Mouse (Mus musculus) ES-E14 (cell line): ENCODE results near the gene H2-T22. TPM values are rescaled to one million over a fixed set of nuclear protein-coding genes. Genes with fewer than 3 reads are reported as not detected.

Source experiments
- DNase-seq: peaks from one replicate; pipeline ENCODE4 v3.0.0-alpha.2; 2013; ENCODE audit warnings: low read depth, low spot score
- H3K27ac ChIP-seq: 2 replicates; pipeline ENCODE4 v1.5.1; 2012; ENCODE audit warnings: low read depth, mild to moderate bottlenecking, low read length, moderate library complexity, mixed read lengths; ENCODE audit not compliant: poor library complexity, insufficient read depth, severe bottlenecking
- H3K36me3 ChIP-seq: 2 replicates; pipeline ENCODE4 v1.6.1; 2012; ENCODE audit warnings: mild to moderate bottlenecking, low read length, moderate library complexity, mixed read lengths; ENCODE audit not compliant: control insufficient read depth, poor library complexity, insufficient read depth, severe bottlenecking
- H3K4me1 ChIP-seq, 2 experiments: fragments of 150-350 bp in 1 of 2; sonication (generic) in 1 of 2; 2 replicates each; pipeline ENCODE4 v1.6.1; 2012; ENCODE audit warnings: low read length in 2 of 2, mild to moderate bottlenecking in 1 of 2, mixed read lengths in 1 of 2; ENCODE audit not compliant: control insufficient read depth in 2 of 2, insufficient read depth in 2 of 2, poor library complexity in 1 of 2
- H3K4me3 ChIP-seq, 2 experiments: fragments of 150-350 bp in 1 of 2; sonication (generic) in 1 of 2; 2 replicates each; pipeline ENCODE4 v1.5.1; 2012; ENCODE audit warnings: low read length in 2 of 2, low read depth in 1 of 2, mild to moderate bottlenecking in 1 of 2, mixed read lengths in 1 of 2; ENCODE audit not compliant: insufficient read depth in 1 of 2, poor library complexity in 1 of 2, severe bottlenecking in 1 of 2
- H3K9ac ChIP-seq: 2 replicates; pipeline ENCODE4 v1.6.1; 2012; ENCODE audit warnings: low read depth, mild to moderate bottlenecking, low read length, mixed read lengths; ENCODE audit not compliant: poor library complexity, insufficient read depth, severe bottlenecking
- H3K9me3 ChIP-seq: fragments of 150-350 bp; sonication (generic); 2 replicates; pipeline ENCODE4 v1.6.1; 2012; ENCODE audit warnings: low read depth, mild to moderate bottlenecking, low read length; ENCODE audit not compliant: control insufficient read depth, insufficient read depth
- CHD2 ChIP-seq: IDR thresholded peaks from 2 replicates; pipeline ENCODE4 v1.6.1; 2014; ENCODE audit warnings: mild to moderate bottlenecking, low read depth, low read length, inconsistent platforms
- HCFC1 ChIP-seq: IDR thresholded peaks from 2 replicates; pipeline ENCODE4 v1.6.1; 2012; ENCODE audit warnings: low read length, inconsistent platforms, borderline replicate concordance; ENCODE audit not compliant: insufficient read depth
- MAFK ChIP-seq: IDR thresholded peaks from 2 replicates; pipeline ENCODE4 v1.6.1; 2014; ENCODE audit warnings: mild to moderate bottlenecking, low read depth, low read length, inconsistent platforms; ENCODE audit not compliant: insufficient read depth
- ZC3H11A ChIP-seq: IDR thresholded peaks from 2 replicates; pipeline ENCODE4 v1.6.1; 2012; ENCODE audit warnings: low read depth, mild to moderate bottlenecking, inconsistent platforms, low read length, borderline replicate concordance
- ZNF384 ChIP-seq: IDR thresholded peaks from 2 replicates; pipeline ENCODE4 v1.6.1; 2012; ENCODE audit warnings: low read depth, low read length, inconsistent platforms
- in situ Hi-C, 2 experiments: fragments of 600-800 bp; cut with MboI; formaldehyde crosslinking; loops; one replicate each; pipeline ENCODE4 v1.15.1; 2025; ENCODE audit warnings: low sequenced_read_pairs in 2 of 2, inconsistent platforms in 1 of 2; ENCODE audit not compliant: unreplicated experiment in 2 of 2
- total RNA-seq: library from RNA; depleted of rRNA; stranded (reverse); fragments of 300-350 nt; gene quantifications from 2 replicates; pipeline ENCODE4 v1.2.3, GENCODE M21; 2012

Gene H2-T22
- total RNA-seq, 1 experiment, result 5.8 TPM

DNA sequence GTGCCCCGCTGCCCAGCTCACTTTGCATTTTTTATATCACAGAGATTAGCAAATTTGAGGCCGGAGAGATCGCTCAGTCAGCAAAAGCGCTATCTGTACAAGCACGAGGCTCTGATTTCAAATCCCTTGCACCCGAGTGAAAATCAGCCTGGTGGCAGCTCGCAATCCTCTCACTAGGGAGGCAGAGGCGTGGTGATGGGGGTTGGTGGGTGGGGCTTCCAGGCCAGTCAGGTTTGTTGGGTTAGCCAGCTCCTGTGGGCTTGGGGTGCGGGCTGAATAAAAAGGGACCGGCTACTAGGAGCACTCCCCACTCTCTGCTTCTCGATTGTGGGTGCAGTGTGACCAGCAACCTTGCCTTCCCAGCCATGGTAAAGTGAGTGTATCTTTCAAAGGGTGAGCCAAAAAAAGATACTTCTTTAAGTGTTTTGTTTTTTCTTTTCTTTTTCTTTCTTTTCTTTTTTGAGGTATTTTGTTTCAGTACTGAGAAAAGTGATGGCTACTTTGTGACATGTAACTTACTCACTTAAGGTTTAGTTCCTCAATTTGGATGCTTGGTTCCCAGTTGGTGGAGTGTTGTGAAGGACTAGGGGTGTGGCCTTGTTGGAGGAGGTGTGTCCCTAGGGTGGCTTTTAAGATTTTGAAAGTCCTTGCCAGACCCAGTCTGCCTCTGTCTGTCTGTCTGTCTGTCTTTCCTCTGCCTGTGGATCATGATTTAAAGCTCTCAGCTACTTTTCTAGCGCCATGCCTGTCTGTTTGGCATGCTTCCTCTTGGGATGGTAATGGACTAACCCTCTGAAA is 44.6 kb downstream of the H2-T22 start:
- no peak for DNase-seq
- H3K4me3 ChIP-seq, result peak overlapping the region in 1 of 2 experiments; percentile 28; a peak in 1 of 4 replicates
- no peak overlapping the region for H3K9ac ChIP-seq
- no peaks in the 10 kb centered on the region for H3K36me3 ChIP-seq
- no peak overlapping the region for H3K27ac ChIP-seq
- TF ChIP-seq CHD2, result no peak
- TF ChIP-seq HCFC1, result no peak
- no peak for TF ChIP-seq MAFK
- TF ChIP-seq ZC3H11A, result no peak
- no peak for TF ChIP-seq ZNF384
- H3K9me3 ChIP-seq, result no peaks in the 10 kb centered on the region
- H3K4me1 ChIP-seq, result peaks cover 5 to 12% of the 10 kb centered on the region in 2 experiments
- in situ Hi-C loops, result loop anchor here (10.0 to 25.0 kb wide), 2 partner anchors 114 to 117 kb away; partner anchors contain the start of gene Gm19684 (in 1 of the 2)

DNA sequence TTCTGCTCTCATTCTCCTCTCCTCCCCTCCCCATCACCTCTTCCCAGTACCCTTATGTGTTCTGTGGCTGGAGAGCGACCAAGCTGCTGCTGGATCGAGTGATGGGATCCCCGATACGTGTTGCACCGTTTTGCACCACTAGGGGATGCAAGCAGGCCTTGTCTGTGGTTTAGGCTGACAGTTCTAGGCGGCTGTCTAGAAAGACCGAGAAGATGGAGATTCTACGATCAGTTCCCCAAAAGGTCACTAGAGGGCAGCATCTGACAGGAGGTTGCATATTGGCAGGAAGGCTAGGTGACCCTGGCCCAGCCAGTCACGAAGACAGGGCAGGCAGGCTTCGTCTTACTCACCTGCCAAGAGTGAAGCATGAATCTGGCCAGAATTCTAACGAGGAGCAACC is 45.6 kb downstream of the H2-T22 start:
- Histone ChIP-seq H3K9me3 (no peaks in the 10 kb centered on the region), H3K36me3 (no peaks in the 10 kb centered on the region), H3K27ac (no peak overlapping the region), H3K9ac (no peak overlapping the region), H3K4me3 (no peak overlapping the region), H3K4me1 (peaks cover 5 to 13% of the 10 kb centered on the region in 2 experiments)
- peak; percentile 100 for DNase-seq
- TF ChIP-seq ZC3H11A, result peak; percentile 68; the same call in 1 of the 2 replicates
- TF ChIP-seq ZNF384, result 0 out of 2 replicates have a peak, but pooled peaks have one; percentile 42
- TF ChIP-seq HCFC1, result peak; percentile 61; the same call in 1 of the 2 replicates
- no peak for TF ChIP-seq CHD2
- no peak for TF ChIP-seq MAFK
- in situ Hi-C loops, result loop anchor here (10.0 to 25.0 kb wide), 2 partner anchors 115 to 118 kb away; partner anchors contain the start of gene Gm19684 (in 1 of the 2)

DNA sequence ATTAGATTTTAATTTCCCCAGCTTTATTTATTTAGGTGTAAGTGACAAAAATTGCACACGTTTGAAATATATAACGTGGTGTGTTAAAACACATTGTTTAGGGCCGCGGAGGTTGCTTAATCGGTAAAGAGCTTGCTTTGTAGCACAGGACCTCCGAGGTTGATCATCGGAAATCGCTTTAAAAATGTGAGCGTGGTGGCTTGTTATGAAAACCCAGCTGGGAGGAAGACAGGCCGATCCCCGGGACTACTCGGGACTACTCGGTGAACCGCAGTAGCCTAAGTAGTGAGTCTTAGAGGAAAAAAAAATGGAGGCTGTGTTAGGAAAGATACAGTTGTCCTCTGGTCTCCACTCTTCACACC is 47.7 kb downstream of the H2-T22 start:
- Histone ChIP-seq H3K9me3 (no peaks in the 10 kb centered on the region), H3K36me3 (no peaks in the 10 kb centered on the region), H3K4me3 (peak overlapping the region; percentile 74 to 93), H3K9ac (peak overlapping the region; percentile 77), H3K4me1 (peaks cover 5 to 8% of the 10 kb centered on the region in 2 experiments), H3K27ac (no peak overlapping the region)
- DNase-seq, result no peak
- TF ChIP-seq ZNF384, result no peak
- no peak for TF ChIP-seq HCFC1
- no peak for TF ChIP-seq CHD2
- no peak for TF ChIP-seq ZC3H11A
- TF ChIP-seq MAFK, result no peak
- in situ Hi-C loops, result loop anchor here (10.0 to 25.0 kb wide), 2 partner anchors 117 to 120 kb away; partner anchors contain the start of gene Gm19684 (in 1 of the 2)

DNA sequence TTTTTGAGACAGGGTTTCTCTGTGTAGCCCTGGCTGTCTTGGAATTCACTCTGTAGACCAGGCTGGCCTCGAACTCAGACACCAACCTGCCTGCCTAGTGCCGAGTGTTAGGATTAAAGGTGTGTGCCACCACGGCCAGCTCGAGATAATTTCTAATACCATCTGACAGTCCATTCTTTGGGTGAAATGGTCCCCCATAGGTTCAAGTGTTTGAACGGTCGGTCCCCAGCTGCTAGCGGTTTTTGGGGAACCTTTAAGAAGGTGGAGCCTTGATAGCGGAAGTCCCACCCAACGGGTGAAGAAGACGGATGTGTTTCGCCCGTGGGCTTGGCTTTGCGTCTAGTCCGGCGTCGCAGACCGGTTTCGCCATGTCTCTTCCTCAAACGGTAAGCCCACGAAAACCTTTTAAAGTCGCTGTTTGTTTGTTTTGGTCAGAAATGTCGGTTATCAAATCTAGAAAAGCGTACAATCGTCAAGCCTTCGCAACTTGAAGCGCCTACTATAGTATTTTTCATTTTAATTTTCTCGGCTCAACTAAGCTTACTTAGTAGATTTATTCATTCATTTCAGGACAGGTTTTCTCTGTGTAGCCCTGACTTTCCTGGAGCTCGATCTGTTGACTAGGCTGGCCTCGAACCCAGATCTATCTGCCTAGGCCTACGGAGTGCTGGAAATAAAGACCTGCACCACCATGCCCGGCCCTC is 48.2 kb downstream of the H2-T22 start:
- no peak for DNase-seq
- peak overlapping the region; percentile 77 for H3K9ac ChIP-seq
- no peak overlapping the region for H3K27ac ChIP-seq
- no peak for TF ChIP-seq ZC3H11A
- no peak for TF ChIP-seq CHD2
- TF ChIP-seq HCFC1, result no peak
- no peak for TF ChIP-seq ZNF384
- TF ChIP-seq MAFK, result no peak
- in situ Hi-C loops, result loop anchor here (10.0 to 25.0 kb wide), 2 partner anchors 118 to 120 kb away; partner anchors contain the start of gene Gm19684 (in 1 of the 2)
- H3K4me3 ChIP-seq, result peak overlapping the region; percentile 74 to 93
- no peaks in the 10 kb centered on the region for H3K9me3 ChIP-seq
- peaks cover 5 to 8% of the 10 kb centered on the region in 2 experiments for H3K4me1 ChIP-seq
- no peaks in the 10 kb centered on the region for H3K36me3 ChIP-seq
